Mouse (Mus musculus) lung, adult 2 months (tissue): ENCODE measurements at regions not wholly inside any gene's neighbourhood (a gene's known extent, or its start where the extent isn't known, plus 50 kb on each side); places are given as distances from the start of the nearest gene placed in this dataset.

Source experiments
- CTCF ChIP-seq: fragments of 200-500 bp; IDR thresholded peaks from 2 replicates; pipeline ENCODE4 v1.5.1; 2011; ENCODE audit warnings: mild to moderate bottlenecking, low read length, control low read depth; ENCODE audit not compliant: insufficient read depth
- POLR2A ChIP-seq: fragments of 200-500 bp; IDR thresholded peaks from 2 replicates; pipeline ENCODE4 v1.6.1; 2011; ENCODE audit warnings: low read depth, mild to moderate bottlenecking, control low read depth, low read length, borderline replicate concordance; ENCODE audit errors: extremely low read depth

GRCm38 (mm10) chr10:17556391-17556790, 166.6 kb upstream of the Cited2 start:
- TF ChIP-seq CTCF (no peak), POLR2A (no peak)
